Mouse (Mus musculus) liver, postnatal 0 days (tissue): Measurements from ENCODE around the gene Pard3b.

Experiments
- CTCF ChIP-seq: sonication (generic); IDR thresholded peaks from 2 replicates; pipeline ENCODE4 v1.5.1; 2016; ENCODE audit warnings: antibody characterized with exemption, low read depth
- EP300 ChIP-seq: IDR thresholded peaks from 2 replicates; pipeline ENCODE4 v1.6.1; 2016; ENCODE audit warnings: antibody characterized with exemption, low read depth, mild to moderate bottlenecking

DNA sequence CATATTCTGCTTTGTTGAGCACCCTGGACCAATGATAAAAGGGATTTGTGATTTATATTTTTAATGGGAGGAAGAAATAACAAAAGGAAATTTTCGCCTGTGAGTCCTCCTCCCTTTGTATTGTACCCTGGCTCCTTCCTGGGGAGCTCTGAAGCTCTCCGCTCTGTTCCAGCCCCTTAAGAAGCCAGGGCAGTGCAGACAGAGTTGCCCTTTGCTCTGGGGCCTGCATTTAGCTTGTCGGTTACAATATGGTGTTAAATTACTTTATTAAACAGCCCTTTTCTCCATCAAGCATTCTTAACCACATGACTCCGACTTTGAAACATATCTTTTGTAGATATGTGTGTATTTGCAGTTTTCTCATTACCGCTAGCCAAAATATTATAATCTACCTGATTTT, 379.7 kb downstream of the Pard3b start:
- TF ChIP-seq CTCF (no peak), EP300 (no peak)
